Mouse (Mus musculus): ENCODE measurements around the gene Arpc5. TPM values are rescaled to one million over a fixed set of nuclear protein-coding genes. Genes with fewer than 3 reads are reported as not detected.

Arpc5 gene
- polyA plus RNA-seq, 1 experiment from 2014 or later, result 248 TPM

DNA sequence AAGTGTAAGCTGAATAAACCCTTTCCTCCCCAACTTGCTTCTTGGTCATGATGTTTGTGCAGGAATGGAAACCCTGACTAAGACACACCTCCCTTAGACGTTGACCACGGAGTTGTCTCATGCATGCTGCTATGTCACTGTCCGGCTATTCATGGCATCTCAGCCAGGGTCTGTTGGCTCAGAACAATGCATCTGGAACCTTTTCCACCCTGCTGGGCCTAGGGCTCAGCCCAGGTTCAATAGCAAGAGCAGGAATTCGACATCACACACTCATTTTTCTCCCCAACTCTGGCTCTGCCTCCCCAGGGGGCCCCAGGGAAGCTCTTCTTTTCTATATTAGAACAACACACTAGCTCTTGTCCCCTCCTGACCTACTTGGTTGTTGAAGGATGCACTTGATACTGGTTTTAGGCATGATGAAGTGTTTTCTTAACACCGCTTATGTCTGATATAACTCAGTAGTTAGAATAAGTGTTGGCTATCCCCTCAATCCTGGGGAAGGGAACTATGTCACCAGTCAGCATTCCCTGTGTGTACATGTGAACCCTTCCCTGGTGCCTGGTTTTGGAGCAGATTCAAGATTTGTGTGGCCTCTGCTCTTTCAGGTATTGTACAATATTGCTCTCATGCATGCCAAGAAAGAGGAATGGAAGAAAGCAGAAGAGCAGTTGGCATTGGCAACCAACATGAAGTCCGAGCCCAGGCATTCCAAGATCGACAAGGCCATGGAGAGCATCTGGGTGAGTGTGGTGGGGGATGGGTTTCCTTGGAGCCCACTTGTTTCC is 54.8 kb downstream of the Arpc5 start:
- Histone ChIP-seq H3K36me3 (no peaks in the 10 kb centered on the region), H3K9me3 (replicated peaks) (no peaks in the 10 kb centered on the region), H3K4me2 (no peak overlapping the region), H3K27ac (replicated peaks) (no peak overlapping the region), H3K27me3 (replicated peaks) (no peaks in the 10 kb centered on the region), H3K4me3 (replicated peaks) (no peak overlapping the region), H3K4me1 (peaks cover 20% of the 10 kb centered on the region), H3K9ac (replicated peaks) (no peak overlapping the region)
- no peak for ATAC-seq (ENCODE audit: low FRiP score)
- 82% methylated on average over 7 of the region's 7 CpGs for WGBS

DNA sequence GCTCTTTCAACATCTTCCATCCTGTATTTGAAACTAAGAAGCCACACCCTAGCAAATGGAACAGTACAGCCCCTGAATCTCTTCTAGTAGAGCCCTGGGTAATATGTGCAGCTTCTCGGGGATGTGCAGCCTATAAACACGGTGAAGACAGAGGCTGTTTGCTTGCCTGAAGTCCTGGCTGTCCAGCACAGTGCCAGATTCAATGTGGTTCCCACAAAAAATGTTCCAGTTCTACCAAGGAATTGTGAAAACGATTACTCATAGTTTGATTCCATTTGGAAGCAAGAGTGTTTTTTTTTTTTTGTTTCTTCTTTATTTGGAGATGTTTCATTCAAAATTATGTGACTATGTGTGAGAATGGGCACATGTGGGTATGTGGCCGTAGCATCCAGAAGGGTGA is 55.4 kb downstream of the Arpc5 start:
- Histone ChIP-seq H3K27ac (replicated peaks) (no peak overlapping the region), H3K4me2 (no peak overlapping the region), H3K9me3 (replicated peaks) (no peaks in the 10 kb centered on the region), H3K9ac (replicated peaks) (no peak overlapping the region), H3K4me3 (replicated peaks) (no peak overlapping the region), H3K36me3 (no peaks in the 10 kb centered on the region), H3K4me1 (peaks cover 16% of the 10 kb centered on the region), H3K27me3 (replicated peaks) (no peaks in the 10 kb centered on the region)
- no peak for ATAC-seq (ENCODE audit: low FRiP score)
- 97% methylated on average over 4 of the region's 4 CpGs for WGBS

DNA sequence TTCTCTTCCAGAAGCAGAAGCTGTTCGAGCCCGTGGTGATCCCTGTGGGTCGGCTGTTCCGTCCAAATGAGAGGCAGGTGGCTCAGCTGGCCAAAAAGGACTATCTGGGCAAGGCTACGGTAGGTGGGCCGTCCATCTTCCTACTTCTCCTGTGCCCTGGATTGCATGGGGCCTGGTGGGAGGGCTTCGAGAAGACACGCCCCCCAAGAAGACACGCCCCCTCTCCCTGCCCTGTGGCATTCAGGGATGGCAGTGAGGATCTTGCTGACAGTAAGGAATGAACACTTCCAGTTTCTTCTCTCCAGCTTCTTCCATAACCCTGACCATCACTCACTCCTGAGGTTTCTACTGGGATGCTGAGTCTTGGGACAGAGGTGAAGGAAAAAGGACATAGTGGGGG is 57.9 kb downstream of the Arpc5 start:
- no peak overlapping the region for H3K9ac ChIP-seq (replicated peaks)
- no peak overlapping the region for H3K4me2 ChIP-seq
- H3K27ac ChIP-seq (replicated peaks), result no peak overlapping the region
- H3K4me3 ChIP-seq (replicated peaks), result no peak overlapping the region
- no peaks in the 10 kb centered on the region for H3K4me1 ChIP-seq
- no peaks in the 10 kb centered on the region for H3K27me3 ChIP-seq (replicated peaks)
- no peaks in the 10 kb centered on the region for H3K36me3 ChIP-seq
- no peak for ATAC-seq (ENCODE audit: low FRiP score)
- no peaks in the 10 kb centered on the region for H3K9me3 ChIP-seq (replicated peaks)
- WGBS, result 72% methylated on average over 9 of the region's 9 CpGs

Other genes with a start within 250 kb of the Arpc5 start
- gene Apobec4, start 16.0 kb upstream of the Arpc5 start, polyA plus RNA-seq (2015; fragmentation: Nextera tagmentation; extraction: Ambion mirVana), result 0.09 TPM in 1 of 2 replicates, not detected in the other
- gene Rgl1, start 191 bp upstream of the Arpc5 start, polyA plus RNA-seq (2015; fragmentation: Nextera tagmentation; extraction: Ambion mirVana), result 18.8 and 24.2 TPM in 2 replicates
- gene Ncf2, start 33.7 kb downstream of the Arpc5 start, polyA plus RNA-seq (2015; fragmentation: Nextera tagmentation; extraction: Ambion mirVana), result 3.4 and 6.2 TPM in 2 replicates
- gene Smg7, start 136.1 kb downstream of the Arpc5 start, polyA plus RNA-seq (2015; fragmentation: Nextera tagmentation; extraction: Ambion mirVana), result 29.4 and 32.6 TPM in 2 replicates
- gene Nmnat2, start 188.5 kb downstream of the Arpc5 start, polyA plus RNA-seq (2015; fragmentation: Nextera tagmentation; extraction: Ambion mirVana), result 64.3 and 75.1 TPM in 2 replicates

All from neural tube, embryonic 15.5 days (tissue).